Mouse (Mus musculus): ENCODE measurements around the gene Mb21d2.

Mb21d2 gene

GRCm38 (mm10) chr16:28928815-28929685 lies at the start of gene Mb21d2:
Gene Mb21d2, minus strand, starts transcription at chr16:28929673.
- peak; percentile 89 for DNase-seq (ENCODE audit: low read depth, low spot score)

GRCm38 (mm10) chr16:28966236-28966635 lies 36.8 kb upstream of the Mb21d2 start:
- no peak for DNase-seq (ENCODE audit: low read depth, low spot score)

- no peak for DNase-seq (ENCODE audit: low read depth, low spot score)
These were observed 34.6 kb upstream of the Mb21d2 start for GRCm38 (mm10) chr16:28964048-28964447.

- DNase-seq (ENCODE audit: low read depth, low spot score), result no peak
These were observed 33.5 kb upstream of the Mb21d2 start for GRCm38 (mm10) chr16:28962987-28963386.

GRCm38 (mm10) chr16:28949810-28950209 lies 20.3 kb upstream of the Mb21d2 start:
- no peak for DNase-seq (ENCODE audit: low read depth, low spot score)

GRCm38 (mm10) chr16:28943254-28943653 lies 13.8 kb upstream of the Mb21d2 start:
- DNase-seq (ENCODE audit: low read depth, low spot score), result peak; percentile 67

- DNase-seq (ENCODE audit: low read depth, low spot score), result peak; percentile 58
These were observed 6.8 kb upstream of the Mb21d2 start for GRCm38 (mm10) chr16:28936181-28936792.

- DNase-seq (ENCODE audit: low read depth, low spot score), result no peak
These were observed 6.2 kb upstream of the Mb21d2 start for GRCm38 (mm10) chr16:28935701-28936100.

GRCm38 (mm10) chr16:28931213-28931612 lies 1.7 kb upstream of the Mb21d2 start:
- DNase-seq (ENCODE audit: low read depth, low spot score), result no peak

GRCm38 (mm10) chr16:28930426-28930825 lies 953 bp upstream of the Mb21d2 start:
- no peak for DNase-seq (ENCODE audit: low read depth, low spot score)

GRCm38 (mm10) chr16:28929686-28930291 lies 316 bp upstream of the Mb21d2 start:
- peak; percentile 67 for DNase-seq (ENCODE audit: low read depth, low spot score)

- DNase-seq (ENCODE audit: low read depth, low spot score), result no peak
These were observed 1.0 kb downstream of the Mb21d2 start for GRCm38 (mm10) chr16:28928466-28928814.

GRCm38 (mm10) chr16:28927381-28927780 lies 2.1 kb downstream of the Mb21d2 start:
- DNase-seq (ENCODE audit: low read depth, low spot score), result no peak

GRCm38 (mm10) chr16:28919320-28919885 lies 10.1 kb downstream of the Mb21d2 start:
- no peak for DNase-seq (ENCODE audit: low read depth, low spot score)

GRCm38 (mm10) chr16:28915362-28915761 lies 14.1 kb downstream of the Mb21d2 start:
- DNase-seq (ENCODE audit: low read depth, low spot score), result no peak

- peak; percentile 48 for DNase-seq (ENCODE audit: low read depth, low spot score)
These were observed 14.8 kb downstream of the Mb21d2 start for GRCm38 (mm10) chr16:28914709-28915108.

GRCm38 (mm10) chr16:28911414-28912050 lies 17.9 kb downstream of the Mb21d2 start:
- DNase-seq (ENCODE audit: low read depth, low spot score), result no peak

- peak; percentile 28 for DNase-seq (ENCODE audit: low read depth, low spot score)
These were observed 22.9 kb downstream of the Mb21d2 start for GRCm38 (mm10) chr16:28906370-28907275.

- no peak for DNase-seq (ENCODE audit: low read depth, low spot score)
These were observed 23.7 kb downstream of the Mb21d2 start for GRCm38 (mm10) chr16:28905567-28906289.
